Mouse (Mus musculus): ENCODE results near the gene Rab40c.
A peak's percentile ranks its signal among the peaks of the same experiment; 100 is the strongest.

Gene Rab40c

GRCm38 (mm10) chr17:25874148-25874720 is 45.3 kb downstream of the Rab40c start:
- peak in 1 of 2 experiments; percentile 62 for DNase-seq

DNA sequence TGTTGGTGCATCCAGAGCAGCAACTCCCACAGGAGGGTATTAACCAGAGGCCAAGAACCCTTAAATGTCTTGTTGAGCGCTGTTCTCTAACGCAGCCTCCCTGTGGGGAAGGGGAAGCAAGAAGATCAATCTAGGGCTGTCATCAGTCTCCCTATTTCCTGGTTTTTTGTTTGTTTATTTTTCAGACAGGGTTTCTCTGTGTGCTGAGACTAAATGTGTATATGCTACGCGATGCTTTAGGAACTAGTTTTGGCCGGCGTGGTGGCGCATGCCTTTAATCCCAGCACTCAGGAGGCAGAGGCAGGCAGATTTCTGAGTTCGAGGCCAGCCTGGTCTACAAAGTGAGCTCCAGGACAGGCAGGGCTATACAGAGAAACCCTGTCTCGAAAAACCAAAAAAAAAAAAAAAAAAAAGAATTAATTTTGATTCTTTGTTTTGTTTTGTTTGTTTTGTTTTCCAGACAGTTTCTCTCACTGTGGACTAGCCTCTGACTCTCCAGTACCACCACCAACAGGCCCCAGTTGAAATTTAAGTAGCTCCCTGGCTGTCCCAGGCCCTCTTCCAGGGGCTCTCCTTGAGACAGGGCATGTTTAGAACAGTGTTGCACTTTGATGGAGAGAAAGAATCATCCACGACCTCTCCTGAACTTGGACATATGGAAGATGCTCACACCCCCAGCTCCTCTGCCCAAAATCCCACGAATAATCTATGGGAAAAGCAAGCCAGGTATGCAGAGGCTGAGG is 46.0 kb downstream of the Rab40c start:
- DNase-seq: no peak

DNA sequence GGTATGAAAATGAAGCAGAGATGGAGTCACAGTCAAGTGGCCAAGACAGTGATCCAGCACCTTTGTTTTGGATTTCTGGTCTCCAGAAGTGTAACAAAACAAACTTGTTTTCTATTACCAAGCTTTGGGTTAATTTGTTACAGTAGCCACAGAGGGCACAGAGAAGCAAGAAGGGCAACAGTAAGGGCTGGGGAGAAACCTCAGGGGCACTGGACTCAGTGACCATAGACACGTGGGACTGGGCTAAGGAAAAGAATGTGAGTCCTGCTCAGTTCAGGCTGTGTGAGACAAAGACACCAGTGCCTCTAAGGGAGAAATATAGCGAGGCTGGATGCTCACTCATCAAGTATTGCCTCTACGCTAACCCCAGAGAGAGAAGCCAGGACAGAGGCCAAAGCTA is 46.9 kb downstream of the Rab40c start:
- DNase-seq: peak; percentile 55 to 69

- peak; percentile 48 to 49 for DNase-seq
Measured at GRCm38 (mm10) chr17:25871566-25871965, 48.0 kb downstream of the Rab40c start.

GRCm38 (mm10) chr17:25869954-25870353 is 49.6 kb downstream of the Rab40c start:
- DNase-seq: no peak

DNA sequence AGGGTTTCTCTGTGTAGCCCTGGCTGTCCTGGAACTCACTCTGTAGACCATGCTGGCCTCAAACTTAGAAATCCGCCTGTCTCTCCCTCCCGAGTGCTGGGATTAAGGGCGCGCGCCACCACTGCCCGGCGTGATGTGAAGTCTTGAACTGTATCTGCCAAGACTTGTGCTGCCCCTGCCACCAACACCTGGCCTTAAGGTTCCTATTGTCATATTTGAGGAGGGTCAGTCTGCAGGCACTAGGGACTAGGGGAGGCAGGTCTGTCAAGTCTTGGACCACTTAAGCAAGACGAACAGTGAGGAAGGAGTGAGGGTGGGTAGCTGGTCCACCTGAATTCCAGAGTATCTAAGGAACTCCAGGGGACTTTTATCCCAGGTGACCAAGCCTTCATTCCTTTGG is 50.0 kb downstream of the Rab40c start:
- DNase-seq: no peak

- DNase-seq: peak; percentile 91 to 92
Measured at GRCm38 (mm10) chr17:25868601-25869191, 50.8 kb downstream of the Rab40c start, which contains the start of gene Mcrip2. TSS of gene Mcrip2 (minus strand) at chr17:25868764.

GRCm38 (mm10) chr17:25867836-25868600 is 51.5 kb downstream of the Rab40c start:
- peak; percentile 78 to 84 for DNase-seq

DNA sequence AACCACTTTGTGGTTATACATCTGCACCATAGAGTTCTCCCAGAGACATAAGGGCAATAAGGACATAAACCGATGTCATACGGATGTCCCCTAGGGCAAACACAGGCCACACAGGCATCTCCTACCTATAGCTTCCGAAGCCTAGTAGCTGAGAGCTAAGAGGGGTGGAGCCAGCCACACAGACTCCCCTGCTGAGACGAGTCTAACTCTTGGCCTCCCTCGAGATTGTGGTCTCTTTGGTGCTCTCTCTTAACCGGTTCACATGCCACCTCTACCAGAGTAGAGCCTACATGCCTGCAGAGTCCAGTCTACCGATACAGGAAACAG is 52.1 kb downstream of the Rab40c start:
- no peak for DNase-seq

DNA sequence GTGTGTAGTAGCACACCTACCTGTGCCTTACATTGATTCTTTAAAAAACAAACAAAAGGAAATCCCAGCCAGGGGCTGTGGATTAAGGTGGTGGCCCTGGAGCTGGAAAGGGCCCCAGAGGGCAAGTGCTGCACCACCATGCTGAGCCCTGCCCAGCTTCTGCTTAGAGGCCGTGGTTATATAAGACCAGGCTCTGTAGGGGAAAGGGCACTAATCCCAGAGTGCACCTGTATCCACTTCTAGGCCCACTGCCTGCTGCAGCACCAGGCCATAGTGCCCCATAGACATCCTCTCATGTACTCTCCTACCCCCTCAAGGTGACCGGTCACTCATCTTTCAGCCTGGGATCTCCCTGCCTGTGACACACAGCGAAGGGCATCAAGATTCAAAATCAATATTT is 53.4 kb downstream of the Rab40c start:
- DNase-seq: peak; percentile 71 to 78

DNA sequence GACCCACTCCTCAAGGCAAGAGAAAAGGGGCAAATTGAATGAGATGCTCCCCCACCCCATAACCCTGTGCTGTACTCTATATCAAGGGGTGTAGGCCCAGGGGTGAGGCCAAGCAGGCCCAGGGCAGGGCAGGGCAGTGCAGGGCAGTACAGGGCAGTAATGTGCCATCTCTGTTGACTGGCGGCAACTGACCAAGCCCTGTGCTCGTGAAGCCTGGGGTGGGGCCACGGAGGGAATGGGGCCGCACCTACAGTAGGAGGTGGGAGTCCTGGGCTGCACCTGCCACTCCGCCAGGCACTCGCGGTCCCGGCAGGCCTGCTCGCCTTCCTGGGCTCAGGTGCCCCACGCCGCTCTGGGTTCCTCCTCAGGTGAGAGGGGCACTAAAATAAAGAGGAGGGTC is 54.2 kb downstream of the Rab40c start:
- DNase-seq: peak in 1 of 2 experiments; percentile 39

- peak; percentile 60 to 61 for DNase-seq
Measured at GRCm38 (mm10) chr17:25864311-25864710, 55.2 kb downstream of the Rab40c start.

DNA sequence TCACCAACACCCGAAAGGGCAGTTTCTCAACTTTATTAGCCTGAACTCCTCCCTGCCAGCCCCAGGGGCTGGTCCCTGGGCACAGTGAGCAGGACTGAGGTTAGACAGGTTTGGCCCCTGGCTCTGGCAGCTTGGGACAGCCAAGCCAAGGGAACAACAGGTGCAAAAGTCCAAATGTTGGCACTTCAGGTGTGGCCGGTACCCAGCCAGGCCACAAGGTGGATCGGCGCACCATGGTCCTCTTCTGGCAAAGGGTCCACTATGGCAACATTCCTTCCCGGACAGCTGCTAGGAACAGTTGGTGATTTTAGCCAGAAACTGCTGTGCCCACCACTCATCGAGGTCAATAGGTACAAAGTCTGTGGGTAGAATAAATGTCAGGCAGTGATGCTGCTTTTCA is 55.8 kb downstream of the Rab40c start:
- peak; percentile 59 to 73 for DNase-seq

DNA sequence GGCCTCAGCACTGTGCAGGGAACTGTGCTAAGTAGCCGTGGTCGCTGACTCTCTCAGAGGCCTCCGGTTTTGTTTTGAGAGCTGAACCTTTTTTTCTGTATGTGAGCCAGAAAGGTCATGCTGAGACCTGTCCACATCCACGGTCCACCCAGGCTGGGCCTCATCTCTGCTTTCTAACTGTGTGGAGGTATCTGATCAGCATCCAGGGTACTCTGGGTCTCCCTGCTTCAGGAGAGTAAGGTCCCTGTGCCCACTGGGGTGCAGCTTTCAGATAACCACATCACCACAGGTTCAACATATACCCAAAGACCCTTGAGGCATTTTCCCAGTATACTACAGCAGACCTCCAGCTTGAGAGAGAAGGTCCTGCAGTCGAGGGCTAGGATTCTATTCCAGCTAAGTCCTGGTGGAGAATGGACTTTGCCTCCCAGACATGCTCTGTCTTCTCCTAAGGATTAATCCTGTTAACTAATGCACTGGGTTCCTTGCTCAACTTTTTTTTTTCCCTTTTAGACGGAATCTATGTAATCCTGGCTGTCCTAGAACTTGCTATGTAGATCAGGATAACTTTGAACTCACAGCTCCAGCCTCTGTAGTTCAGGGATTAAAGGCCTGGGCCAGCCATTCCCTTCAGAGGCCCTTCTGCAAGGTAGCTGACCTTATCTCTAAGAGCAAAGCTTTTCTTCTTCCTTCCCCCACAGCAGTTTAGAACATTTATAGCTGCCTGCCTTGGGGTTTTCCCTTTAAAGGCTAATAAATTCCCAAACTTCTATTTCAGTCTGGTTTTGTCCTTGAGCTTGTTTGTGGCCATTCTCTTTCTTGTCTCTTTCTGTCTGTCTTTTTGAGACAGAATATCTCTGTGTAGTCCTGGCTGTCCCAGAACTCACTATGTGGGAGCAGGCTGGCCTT is 57.6 kb downstream of the Rab40c start:
- DNase-seq: peak; percentile 34 to 49

- DNase-seq: peak; percentile 94 to 95
Measured at GRCm38 (mm10) chr17:25860832-25861703, 58.5 kb downstream of the Rab40c start, which contains the start of gene Wdr90. TSS of gene Wdr90 (minus strand) at chr17:25861501.

GRCm38 (mm10) chr17:25860229-25860628 is 59.3 kb downstream of the Rab40c start:
- no peak for DNase-seq

GRCm38 (mm10) chr17:25844396-25844901 is 75.1 kb downstream of the Rab40c start, which contains the start of gene Rhot2:
TSS of gene Rhot2 (minus strand) at chr17:25844851.
- peak; percentile 98 for DNase-seq

- DNase-seq: peak in 1 of 2 experiments; percentile 28
Measured at GRCm38 (mm10) chr17:25843636-25844395, 75.7 kb downstream of the Rab40c start.

GRCm38 (mm10) chr17:25843122-25843521 is 76.4 kb downstream of the Rab40c start:
- no peak for DNase-seq

DNA sequence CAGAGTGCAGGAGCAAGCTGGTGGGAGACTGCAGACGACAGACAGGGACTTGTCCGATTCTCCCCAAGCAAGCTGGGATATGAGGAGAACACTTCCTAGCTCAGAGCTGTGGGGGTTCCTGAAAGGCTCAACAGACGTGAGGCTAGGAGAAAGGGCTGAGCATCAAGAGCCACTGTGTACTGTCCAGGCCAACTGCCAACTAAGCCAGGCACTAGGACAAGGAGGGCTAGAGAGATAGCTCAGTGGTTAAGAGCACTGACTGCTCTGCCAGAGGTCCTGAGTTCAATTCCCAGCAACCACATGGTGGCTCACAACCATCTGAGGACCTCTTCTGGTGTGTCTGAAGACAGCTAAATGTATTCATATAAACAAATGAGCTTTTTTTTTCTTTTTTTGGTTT is 77.0 kb downstream of the Rab40c start:
- no peak for DNase-seq

All from kidney, postnatal 36 days (tissue).